Mouse (Mus musculus) thymus, adult 2 months (tissue): ENCODE measurements around the gene Stum. TPM values are rescaled to one million over a fixed set of nuclear protein-coding genes. Genes with fewer than 3 reads are reported as not detected.

Experiments used
- DNase-seq: peaks from one replicate; pipeline ENCODE4 v3.0.0; 2021
- H3K27ac ChIP-seq: fragments of 200-500 bp; 2 replicates; pipeline ENCODE4 v1.5.1; 2012; ENCODE audit warnings: low read length, control low read depth; ENCODE audit not compliant: control insufficient read depth, insufficient read depth
- H3K27me3 ChIP-seq: fragments of 200-500 bp; 2 replicates; pipeline ENCODE4 v1.6.1; 2012; ENCODE audit warnings: mild to moderate bottlenecking, low read length, moderate library complexity, mixed read lengths; ENCODE audit not compliant: control insufficient read depth, insufficient read depth
- H3K36me3 ChIP-seq: fragments of 200-500 bp; 2 replicates; pipeline ENCODE4 v1.6.1; 2012; ENCODE audit warnings: mild to moderate bottlenecking, low read length, moderate library complexity; ENCODE audit not compliant: control insufficient read depth, insufficient read depth
- H3K4me1 ChIP-seq: fragments of 200-500 bp; replicated peaks from 2 replicates; pipeline ENCODE4 v1.6.1; 2012; ENCODE audit warnings: low read length; ENCODE audit not compliant: control insufficient read depth, insufficient read depth
- H3K4me3 ChIP-seq: fragments of 200-500 bp; 2 replicates; pipeline ENCODE4 v1.5.1; 2012; ENCODE audit warnings: mild to moderate bottlenecking, low read length, control low read depth, moderate library complexity; ENCODE audit not compliant: control insufficient read depth, insufficient read depth
- CTCF ChIP-seq: fragments of 200-500 bp; IDR thresholded peaks from 2 replicates; pipeline ENCODE4 v1.5.1; 2012; ENCODE audit warnings: mild to moderate bottlenecking, control low read depth, low read length, moderate library complexity, borderline replicate concordance; ENCODE audit not compliant: control insufficient read depth, poor library complexity, insufficient read depth; ENCODE audit errors: extremely low read depth
- POLR2A ChIP-seq: fragments of 200-500 bp; IDR thresholded peaks from 2 replicates; pipeline ENCODE4 v1.6.1; 2012; ENCODE audit warnings: mild to moderate bottlenecking, low read length, control low read depth, moderate library complexity; ENCODE audit not compliant: control insufficient read depth, poor library complexity, insufficient read depth; ENCODE audit errors: extremely low read depth
- WGBS: fragments of 180-500 bp; shearing (Covaris S2); methylation state at CpG from one replicate; pipeline ENCODE4 v1.1.7; 2018; 5-methylcytosine and 5-hydroxymethylcytosine counted together
- polyA plus RNA-seq: library from polyadenylated mRNA; depleted of rRNA; stranded (reverse); fragments of >200 nt; gene quantifications from 2 replicates; pipeline ENCODE4 v1.2.3, GENCODE M21; 2012

Stum gene
- polyA plus RNA-seq, 1 experiment, result 1.3 TPM

DNA sequence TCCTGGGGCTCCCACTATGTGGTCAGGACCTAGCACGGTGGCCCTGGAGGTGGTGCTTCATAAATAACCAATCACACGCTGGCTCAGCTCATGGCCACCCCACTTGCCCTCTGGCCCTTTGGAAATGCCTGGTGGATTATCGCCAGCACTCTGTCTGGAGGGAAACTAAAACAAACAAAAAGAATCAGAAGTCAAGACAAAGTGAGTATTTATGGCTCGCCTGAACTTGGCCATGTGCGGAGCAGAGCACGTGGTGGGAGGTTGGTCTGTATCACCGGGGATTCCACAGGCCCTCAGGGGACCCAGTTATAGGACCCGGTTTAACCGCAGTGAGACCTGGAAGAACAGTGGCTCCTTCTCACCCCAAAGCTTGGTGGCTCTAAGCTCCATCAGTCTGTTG, 74.5 kb downstream of the Stum start:
- TF ChIP-seq POLR2A, result no peak
- WGBS, result 91% methylated on average over 9 of the region's 9 CpGs
- H3K4me3 ChIP-seq, result no peak overlapping the region
- DNase-seq, result no peak
- H3K27ac ChIP-seq, result no peak overlapping the region
- no peaks in the 10 kb centered on the region for H3K27me3 ChIP-seq
- peaks cover 42% of the 10 kb centered on the region for H3K4me1 ChIP-seq
- H3K36me3 ChIP-seq, result peaks cover 11% of the 10 kb centered on the region

- DNase-seq, result no peak
- Histone ChIP-seq H3K4me1 (peaks cover 51% of the 10 kb centered on the region), H3K27me3 (no peaks in the 10 kb centered on the region), H3K27ac (no peak overlapping the region), H3K36me3 (peaks cover 5% of the 10 kb centered on the region; the same call in 1 of the 2 replicates), H3K4me3 (no peak overlapping the region)
- TF ChIP-seq POLR2A (no peak), CTCF (no peak)
- WGBS, result 94% methylated on average over 18 of the region's 18 CpGs
These were observed 75.3 kb downstream of the Stum start for GRCm38 (mm10) chr1:180407727-180408719.

DNA sequence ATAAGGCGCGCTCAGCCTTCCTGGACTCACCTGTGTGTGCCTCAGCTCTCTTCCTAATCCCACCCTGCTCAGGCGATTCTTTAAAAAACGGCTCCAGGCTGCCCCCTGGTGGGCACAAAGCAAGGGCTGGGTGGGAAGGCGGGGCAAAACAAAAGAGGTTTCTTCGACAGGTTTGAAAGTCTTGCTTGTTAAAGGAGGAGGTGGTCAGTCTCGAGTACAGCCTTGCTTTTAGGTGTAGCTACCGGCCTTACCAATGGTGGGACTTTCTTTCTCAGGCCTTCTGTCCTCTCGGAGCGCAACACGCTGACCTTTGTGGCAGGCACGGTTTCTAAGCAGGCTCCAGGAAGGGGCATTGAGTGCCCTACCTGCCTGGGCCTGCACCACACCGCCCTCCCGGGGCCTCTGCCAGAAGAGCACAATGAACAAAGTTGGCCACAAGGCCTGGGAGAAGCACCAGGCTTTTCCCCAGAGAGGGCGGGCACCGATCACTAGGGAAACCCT, 76.1 kb downstream of the Stum start:
- peaks cover 58% of the 10 kb centered on the region for H3K4me1 ChIP-seq
- no peaks in the 10 kb centered on the region for H3K36me3 ChIP-seq
- 27% methylated on average over 16 of the region's 16 CpGs for WGBS
- H3K4me3 ChIP-seq, result peak overlapping the region; percentile 24; the same call in 1 of the 2 replicates
- TF ChIP-seq POLR2A (no peak), CTCF (peak; percentile 93)
- peak; percentile 73 for DNase-seq
- H3K27ac ChIP-seq, result no peak overlapping the region
- no peaks in the 10 kb centered on the region for H3K27me3 ChIP-seq

DNA sequence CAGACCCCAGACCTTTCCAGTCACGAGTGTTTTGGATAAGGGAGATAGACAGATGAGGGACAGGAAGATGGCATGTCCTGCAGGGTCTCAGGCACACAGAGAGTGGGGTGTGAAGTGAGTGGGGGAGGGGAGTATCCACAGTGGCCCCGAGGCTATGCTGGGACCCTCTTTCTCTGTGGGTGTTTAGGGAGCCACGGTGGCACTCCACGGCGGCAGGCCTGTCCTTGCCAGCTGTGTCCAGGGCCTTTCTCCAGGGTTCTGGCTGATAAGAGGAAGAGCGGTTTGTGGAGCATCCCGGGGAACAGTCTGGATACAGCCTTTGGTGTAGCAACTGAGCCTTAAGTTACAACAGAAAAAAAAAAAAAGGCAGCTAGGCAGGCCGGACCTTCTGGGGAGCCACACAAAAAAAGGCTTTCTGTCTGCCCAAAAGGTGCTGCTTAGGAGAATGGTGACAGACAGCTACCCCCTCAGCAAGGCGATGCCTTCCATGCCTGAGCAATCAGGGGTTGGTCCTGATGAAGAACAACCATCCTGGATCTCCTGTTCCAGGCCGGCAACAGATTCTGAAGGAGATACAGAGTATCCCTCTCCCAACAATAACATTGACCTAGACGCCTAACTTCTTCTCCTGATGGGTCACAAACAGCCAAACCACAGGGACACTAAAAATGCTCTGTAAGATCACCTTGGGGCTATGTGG, 76.8 kb downstream of the Stum start:
- Histone ChIP-seq H3K4me3 (no peak overlapping the region), H3K4me1 (peaks cover 65% of the 10 kb centered on the region), H3K36me3 (no peaks in the 10 kb centered on the region), H3K27me3 (no peaks in the 10 kb centered on the region), H3K27ac (no peak overlapping the region)
- TF ChIP-seq CTCF (no peak), POLR2A (no peak)
- WGBS, result 89% methylated on average over 11 of the region's 11 CpGs
- no peak for DNase-seq

DNA sequence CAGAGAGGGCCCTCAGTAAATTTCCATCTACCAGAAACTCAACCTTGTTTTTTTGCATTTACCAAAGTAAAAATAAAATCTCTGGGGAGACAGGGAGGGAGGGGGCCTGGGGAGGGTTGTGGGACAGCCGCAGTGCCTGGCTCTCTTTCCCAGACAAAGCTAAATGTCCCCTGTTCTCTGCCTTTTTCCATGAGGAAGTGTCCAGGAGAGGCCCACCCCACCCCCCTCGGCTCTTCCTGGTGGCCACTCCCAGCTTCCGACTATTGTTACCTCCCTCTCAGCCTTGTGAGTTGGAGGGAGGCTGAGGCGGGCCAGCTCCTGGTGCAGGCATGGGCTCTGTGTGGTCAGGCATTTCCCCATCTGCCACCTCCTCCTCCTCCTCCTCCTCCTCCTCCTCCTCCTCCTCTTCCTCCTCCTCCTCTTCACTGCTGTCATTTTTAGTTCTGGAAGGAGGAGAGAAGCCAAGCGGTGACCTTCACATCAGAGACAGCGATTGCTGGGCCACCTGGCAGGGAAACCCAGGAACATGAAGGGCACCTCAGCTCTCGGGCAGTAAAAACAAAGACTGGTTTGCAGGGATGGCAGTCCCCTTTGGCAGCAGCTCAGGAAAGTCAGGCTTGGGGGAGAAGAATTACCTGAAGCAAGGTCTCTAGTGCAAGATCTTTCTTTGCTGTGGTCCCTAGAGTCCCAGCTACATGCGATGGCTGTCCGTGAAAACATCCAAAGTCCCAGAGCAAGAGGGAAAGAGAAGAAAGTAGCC, 77.5 kb downstream of the Stum start:
- peaks cover 70% of the 10 kb centered on the region for H3K4me1 ChIP-seq
- 90% methylated on average over 9 of the region's 9 CpGs for WGBS
- H3K27ac ChIP-seq, result no peak overlapping the region
- no peaks in the 10 kb centered on the region for H3K36me3 ChIP-seq
- H3K27me3 ChIP-seq, result no peaks in the 10 kb centered on the region
- no peak for DNase-seq
- H3K4me3 ChIP-seq, result no peak overlapping the region
- TF ChIP-seq CTCF (no peak), POLR2A (no peak)

- 89% methylated on average over 3 of the region's 3 CpGs for WGBS
- no peaks in the 10 kb centered on the region for H3K27me3 ChIP-seq
- TF ChIP-seq CTCF, result no peak
- no peak for TF ChIP-seq POLR2A
- no peak overlapping the region for H3K4me3 ChIP-seq
- H3K27ac ChIP-seq, result peak overlapping the region; percentile 27; the same call in 1 of the 2 replicates
- peaks cover 71% of the 10 kb centered on the region for H3K4me1 ChIP-seq
- no peak for DNase-seq
- H3K36me3 ChIP-seq, result no peaks in the 10 kb centered on the region
These were observed 78.6 kb downstream of the Stum start for GRCm38 (mm10) chr1:180404706-180405105.
